Mouse (Mus musculus) embryonic fibroblast, embryonic 13.5 days (primary cell): Measurements from ENCODE around the gene Ctbs. TPM values are rescaled to one million over a fixed set of nuclear protein-coding genes. Genes with fewer than 3 reads are reported as not detected.
"Not testable (repeated sequence)": the region's sequence is repeated elsewhere in the genome, so short reads cannot be mapped to it uniquely, and the experiment has no call there.

ENCODE experiments used
- H3K27ac ChIP-seq: 2 replicates; pipeline ENCODE4 v1.5.1; 2012; ENCODE audit warnings: low read length, control low read depth, inconsistent platforms; ENCODE audit not compliant: insufficient read depth
- H3K4me1 ChIP-seq: 2 replicates; pipeline ENCODE4 v1.6.1; 2011; ENCODE audit warnings: low read length; ENCODE audit not compliant: control insufficient read depth, insufficient read depth
- H3K4me3 ChIP-seq: 2 replicates; pipeline ENCODE4 v1.5.1; 2011; ENCODE audit warnings: mild to moderate bottlenecking, control low read depth, low read length; ENCODE audit not compliant: insufficient read depth
- CTCF ChIP-seq: IDR thresholded peaks from 2 replicates; pipeline ENCODE4 v1.5.1; 2011; ENCODE audit warnings: mild to moderate bottlenecking, control low read depth, low read length, moderate library complexity, borderline replicate concordance; ENCODE audit not compliant: insufficient read depth
- POLR2A ChIP-seq: IDR thresholded peaks from 2 replicates; pipeline ENCODE4 v1.6.1; 2011; ENCODE audit warnings: low read depth, mild to moderate bottlenecking, control low read depth, low read length, moderate library complexity
- polyA plus RNA-seq: library from polyadenylated mRNA; stranded (reverse); fragments of >200 nt; gene quantifications from 2 replicates; pipeline ENCODE4 v1.2.4, GENCODE M21; 2011; ENCODE audit warnings: low read depth; ENCODE audit not compliant: missing spikeins, insufficient read length

Gene Ctbs
- polyA plus RNA-seq, 1 experiment = 18.5 TPM

- H3K4me1 ChIP-seq = no peaks in the 10 kb centered on the region
- no peak for TF ChIP-seq CTCF
- no peak for TF ChIP-seq POLR2A
- H3K27ac ChIP-seq = no peak overlapping the region
- H3K4me3 ChIP-seq = no peak overlapping the region
Observed at GRCm38 (mm10) chr3:146425902-146426301, 23.7 kb upstream of the Ctbs start.

- H3K27ac ChIP-seq = no peak overlapping the region
- no peak for TF ChIP-seq POLR2A
- no peak for TF ChIP-seq CTCF
- no peaks in the 10 kb centered on the region for H3K4me1 ChIP-seq
- no peak overlapping the region for H3K4me3 ChIP-seq
Observed at GRCm38 (mm10) chr3:146426489-146426888, 23.1 kb upstream of the Ctbs start.

- H3K4me3 ChIP-seq, H3K4me1 ChIP-seq, H3K27ac ChIP-seq: not testable (repeated sequence)
Observed at GRCm38 (mm10) chr3:146433063-146433462, 16.5 kb upstream of the Ctbs start.

- Histone ChIP-seq H3K27ac (no peak overlapping the region), H3K4me1 (no peaks in the 10 kb centered on the region), H3K4me3 (no peak overlapping the region)
- TF ChIP-seq POLR2A (no peak), CTCF (no peak)
Observed at GRCm38 (mm10) chr3:146433681-146434350, 15.8 kb upstream of the Ctbs start.

GRCm38 (mm10) chr3:146434686-146435085, 14.9 kb upstream of the Ctbs start:
- Histone ChIP-seq H3K4me3 (no peak overlapping the region), H3K4me1 (no peaks in the 10 kb centered on the region), H3K27ac (no peak overlapping the region)
- no peak for TF ChIP-seq CTCF
- TF ChIP-seq POLR2A = no peak

GRCm38 (mm10) chr3:146435533-146435932, 14.1 kb upstream of the Ctbs start:
- Histone ChIP-seq H3K4me1 (no peaks in the 10 kb centered on the region), H3K4me3 (no peak overlapping the region), H3K27ac (no peak overlapping the region)
- no peak for TF ChIP-seq POLR2A
- no peak for TF ChIP-seq CTCF

- no peak for TF ChIP-seq POLR2A
- no peak for TF ChIP-seq CTCF
- Histone ChIP-seq H3K4me3 (no peak overlapping the region), H3K4me1 (no peaks in the 10 kb centered on the region), H3K27ac (no peak overlapping the region)
Observed at GRCm38 (mm10) chr3:146436114-146436513, 13.5 kb upstream of the Ctbs start.

- Histone ChIP-seq H3K4me3 (no peak overlapping the region), H3K4me1 (no peaks in the 10 kb centered on the region), H3K27ac (no peak overlapping the region)
- no peak for TF ChIP-seq POLR2A
- TF ChIP-seq CTCF = no peak
Observed at GRCm38 (mm10) chr3:146440011-146440410, 9.6 kb upstream of the Ctbs start.

- Histone ChIP-seq H3K27ac (no peak overlapping the region), H3K4me3 (no peak overlapping the region), H3K4me1 (no peaks in the 10 kb centered on the region)
- TF ChIP-seq CTCF (no peak), POLR2A (no peak)
Observed at GRCm38 (mm10) chr3:146440422-146440821, 9.2 kb upstream of the Ctbs start.

GRCm38 (mm10) chr3:146442484-146442883, 7.1 kb upstream of the Ctbs start:
- Histone ChIP-seq H3K27ac (no peak overlapping the region), H3K4me1 (no peaks in the 10 kb centered on the region), H3K4me3 (no peak overlapping the region)
- TF ChIP-seq POLR2A (no peak), CTCF (no peak)

- no peaks in the 10 kb centered on the region for H3K4me1 ChIP-seq
- no peak overlapping the region for H3K4me3 ChIP-seq
- TF ChIP-seq POLR2A = no peak
- TF ChIP-seq CTCF = no peak
- no peak overlapping the region for H3K27ac ChIP-seq
Observed at GRCm38 (mm10) chr3:146442936-146443335, 6.7 kb upstream of the Ctbs start.
